Mouse (Mus musculus): ENCODE data around the gene Tmem222. TPM values are rescaled to one million over a fixed set of nuclear protein-coding genes. Genes with fewer than 3 reads are reported as not detected.
A peak's percentile ranks its signal among the peaks of the same experiment; 100 is the strongest.

Gene Tmem222
- polyA plus RNA-seq, 1 experiment from 2014 or later: 77.7 TPM

DNA sequence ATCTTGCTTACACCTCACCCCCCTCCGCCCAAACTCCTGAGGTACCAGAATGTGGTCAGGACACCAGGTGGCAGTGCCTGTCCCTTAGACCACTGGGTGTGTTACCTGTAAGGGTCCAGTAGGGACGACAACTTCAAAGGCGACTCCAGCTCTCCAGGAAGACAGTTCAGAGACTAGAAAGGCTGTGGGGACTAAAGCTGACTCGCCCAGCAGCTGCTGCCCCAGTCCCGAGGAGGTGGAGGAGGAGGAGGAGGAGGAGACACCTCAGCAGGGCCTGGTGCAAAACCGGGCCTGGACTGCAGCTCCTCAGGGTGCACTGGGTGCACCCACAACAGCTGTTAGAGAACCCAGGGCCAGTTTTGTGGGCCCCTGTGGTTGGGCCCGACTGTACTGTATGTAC, 14.7 kb downstream of the Tmem222 start, which contains the start of gene Sytl1:
Gene Sytl1 (minus strand): TSS at position 232 of the 400 bp plus-strand sequence.
- H3K27ac ChIP-seq: no peak within 1 kb of the TSS
- peaks cover 45% of the 10 kb centered on the region for H3K36me3 ChIP-seq
- WGBS: 43% methylated on average over 7 of the region's 7 CpGs
- no peak within 1 kb of the TSS for H3K4me3 ChIP-seq
- H3K4me1 ChIP-seq: no peaks in the 10 kb centered on the region
- H3K4me2 ChIP-seq (replicated peaks): no peak within 1 kb of the TSS
- H3K9ac ChIP-seq: no peak within 1 kb of the TSS
- 0 out of 2 replicates have a peak, but pooled peaks cover 7% of the 10 kb centered on the region for H3K9me3 ChIP-seq (replicated peaks)
- ATAC-seq (ENCODE audit: low FRiP score): no peak
- H3K27me3 ChIP-seq: peaks cover 6% of the 10 kb centered on the region

DNA sequence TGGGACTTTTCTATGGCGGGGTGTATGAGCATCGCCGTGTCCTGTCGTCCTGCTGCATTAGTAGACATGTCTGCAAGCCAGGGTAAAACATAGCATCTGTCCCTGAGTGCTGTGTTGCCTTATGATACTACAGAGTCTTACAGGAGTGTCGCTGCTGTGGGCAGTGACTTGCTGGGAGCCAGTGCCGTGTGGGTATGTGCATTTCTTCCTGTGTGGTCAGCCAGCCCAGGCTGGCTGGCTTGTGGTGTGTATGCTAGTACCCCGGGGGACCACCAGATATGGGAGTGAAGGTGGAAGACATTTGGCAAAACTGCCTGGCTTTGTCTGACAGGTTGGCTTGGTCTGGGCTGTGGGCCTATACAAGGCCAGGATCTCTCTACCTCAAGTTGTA, 15.2 kb downstream of the Tmem222 start:
- peaks cover 40% of the 10 kb centered on the region for H3K36me3 ChIP-seq
- WGBS: 65% methylated on average over 7 of the region's 7 CpGs
- H3K9ac ChIP-seq: no peak overlapping the region
- no peak overlapping the region for H3K4me2 ChIP-seq (replicated peaks)
- peaks cover 11% of the 10 kb centered on the region for H3K27me3 ChIP-seq
- no peak for ATAC-seq (ENCODE audit: low FRiP score)
- H3K9me3 ChIP-seq (replicated peaks): 0 out of 2 replicates have a peak, but pooled peaks cover 7% of the 10 kb centered on the region
- H3K4me3 ChIP-seq: no peak overlapping the region
- no peak overlapping the region for H3K27ac ChIP-seq
- H3K4me1 ChIP-seq: no peaks in the 10 kb centered on the region

DNA sequence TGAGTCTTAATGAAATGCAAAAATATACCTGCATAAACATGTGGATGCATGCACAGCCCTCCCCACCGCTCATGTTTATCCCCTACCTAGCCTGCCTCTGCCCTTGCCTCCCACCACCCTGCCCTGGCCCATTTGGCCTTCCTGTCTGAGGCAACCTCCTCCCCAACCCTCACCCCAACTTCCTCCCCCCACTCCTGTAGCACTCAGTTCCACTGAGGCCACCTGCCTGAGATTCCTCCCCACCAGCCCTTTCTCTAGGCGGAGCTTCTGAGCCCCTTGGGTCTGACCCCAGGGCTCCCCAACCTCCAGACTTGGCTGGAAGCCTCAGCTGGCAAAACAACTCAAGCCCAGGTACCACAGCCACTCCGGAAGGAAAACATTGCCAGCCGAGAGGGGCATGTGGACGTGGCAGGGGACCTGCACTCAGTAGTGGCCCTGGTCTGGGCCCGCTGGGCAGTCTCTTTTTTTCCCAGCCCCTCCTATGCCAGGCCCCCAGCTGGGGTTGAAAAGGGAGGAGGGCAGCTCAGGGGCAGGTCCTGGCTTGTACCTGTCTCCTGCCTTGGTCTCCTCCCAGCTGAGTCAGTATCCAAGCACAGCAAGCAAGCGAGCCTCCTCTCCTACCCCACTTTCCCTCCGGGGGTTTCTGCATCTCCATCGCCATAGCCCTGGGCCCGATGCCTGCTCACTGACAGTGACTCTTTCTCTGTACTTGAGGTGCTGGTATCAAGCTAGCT, 15.8 kb downstream of the Tmem222 start:
- H3K36me3 ChIP-seq: peaks cover 35% of the 10 kb centered on the region
- H3K27me3 ChIP-seq: peaks cover 17% of the 10 kb centered on the region
- 46% methylated on average over 10 of the region's 10 CpGs for WGBS
- no peak overlapping the region for H3K4me2 ChIP-seq (replicated peaks)
- H3K9ac ChIP-seq: no peak overlapping the region
- H3K9me3 ChIP-seq (replicated peaks): 0 out of 2 replicates have a peak, but pooled peaks cover 7% of the 10 kb centered on the region
- no peak overlapping the region for H3K4me3 ChIP-seq
- ATAC-seq (ENCODE audit: low FRiP score): no peak
- no peaks in the 10 kb centered on the region for H3K4me1 ChIP-seq
- H3K27ac ChIP-seq: no peak overlapping the region

DNA sequence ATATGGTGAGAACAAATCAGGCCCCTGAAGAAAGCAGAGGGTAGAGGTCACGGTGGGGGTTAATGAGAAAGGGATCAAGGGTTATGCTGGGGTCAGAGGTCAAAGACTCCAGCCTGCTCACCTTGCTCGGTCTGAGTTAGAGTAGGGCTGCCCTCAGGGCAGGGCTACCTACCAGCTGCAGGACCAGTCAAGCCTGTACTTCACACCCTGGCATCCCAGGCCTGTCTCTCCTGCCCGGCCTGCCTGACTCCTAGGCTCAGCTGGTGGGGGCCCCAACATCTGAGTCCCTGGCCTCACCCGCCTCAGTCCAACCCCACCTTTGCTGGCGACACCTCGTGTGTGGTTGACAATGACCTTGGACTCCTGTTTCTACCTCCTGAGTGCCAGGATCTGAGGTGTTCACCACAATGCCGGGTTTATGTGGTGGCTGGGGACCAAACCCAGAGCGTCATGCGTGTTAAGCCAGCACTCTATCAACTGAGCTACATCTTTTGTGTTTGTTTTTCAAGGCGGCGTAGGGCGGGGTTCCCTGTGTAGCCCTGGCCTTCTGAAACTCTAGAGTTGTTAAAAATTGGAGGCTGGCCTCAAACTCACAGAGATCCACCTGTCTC, 19.7 kb downstream of the Tmem222 start:
- Histone ChIP-seq H3K4me3 (no peak overlapping the region), H3K9me3 (replicated peaks) (no peaks in the 10 kb centered on the region), H3K4me1 (no peaks in the 10 kb centered on the region), H3K4me2 (replicated peaks) (no peak overlapping the region), H3K9ac (no peak overlapping the region), H3K36me3 (no peaks in the 10 kb centered on the region), H3K27ac (no peak overlapping the region), H3K27me3 (peaks cover 50% of the 10 kb centered on the region)
- WGBS: 74% methylated on average over 12 of the region's 12 CpGs
- ATAC-seq (ENCODE audit: low FRiP score): no peak

DNA sequence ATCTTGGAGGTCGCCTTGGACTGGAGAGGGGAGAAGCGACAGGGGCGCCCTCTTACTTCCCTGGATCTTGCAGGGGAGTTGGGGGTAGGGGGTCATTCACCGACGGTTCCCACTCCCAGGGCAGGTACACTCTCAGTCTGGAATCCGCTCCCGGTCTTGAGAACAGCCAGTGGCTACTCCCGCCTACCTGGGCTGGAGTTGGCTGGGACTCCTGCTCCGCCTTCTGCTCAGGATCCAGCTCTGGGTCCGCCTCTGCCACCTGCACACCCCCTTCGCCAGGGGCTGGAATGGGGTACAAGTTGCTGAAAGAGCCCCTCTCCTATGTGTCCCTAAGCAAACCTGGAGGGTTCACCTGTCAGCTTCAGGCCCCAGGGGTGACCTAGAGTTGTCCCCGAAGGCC, 20.4 kb downstream of the Tmem222 start:
- 31% methylated on average over 12 of the region's 12 CpGs for WGBS
- no peak overlapping the region for H3K27ac ChIP-seq
- no peak for ATAC-seq (ENCODE audit: low FRiP score)
- H3K4me2 ChIP-seq (replicated peaks): 0 out of 2 replicates have a peak overlapping the region, but pooled peaks have one; percentile 13
- no peak overlapping the region for H3K4me3 ChIP-seq
- no peaks in the 10 kb centered on the region for H3K4me1 ChIP-seq
- H3K27me3 ChIP-seq: peaks cover 56% of the 10 kb centered on the region
- no peaks in the 10 kb centered on the region for H3K36me3 ChIP-seq
- H3K9ac ChIP-seq: no peak overlapping the region
- H3K9me3 ChIP-seq (replicated peaks): no peaks in the 10 kb centered on the region

- WGBS: 19% methylated on average over 24 of the region's 24 CpGs
- peaks cover 61% of the 10 kb centered on the region for H3K27me3 ChIP-seq
- no peak overlapping the region for H3K4me3 ChIP-seq
- no peak overlapping the region for H3K27ac ChIP-seq
- no peaks in the 10 kb centered on the region for H3K9me3 ChIP-seq (replicated peaks)
- ATAC-seq (ENCODE audit: low FRiP score): no peak
- no peaks in the 10 kb centered on the region for H3K4me1 ChIP-seq
- 0 out of 2 replicates have a peak overlapping the region, but pooled peaks have one; percentile 13 for H3K4me2 ChIP-seq (replicated peaks)
- no peaks in the 10 kb centered on the region for H3K36me3 ChIP-seq
- no peak overlapping the region for H3K9ac ChIP-seq
Measured at GRCm38 (mm10) chr4:133256820-133257219, 20.8 kb downstream of the Tmem222 start.

- Histone ChIP-seq H3K9ac (no peak overlapping the region), H3K4me1 (peaks cover 14% of the 10 kb centered on the region), H3K27me3 (peaks cover 72% of the 10 kb centered on the region), H3K4me3 (no peak overlapping the region), H3K27ac (no peak overlapping the region), H3K36me3 (no peaks in the 10 kb centered on the region), H3K9me3 (replicated peaks) (no peaks in the 10 kb centered on the region), H3K4me2 (replicated peaks) (no peak overlapping the region)
- WGBS: 67% methylated on average over 6 of the region's 6 CpGs
- ATAC-seq (ENCODE audit: low FRiP score): no peak
Measured at GRCm38 (mm10) chr4:133255392-133255791, 22.2 kb downstream of the Tmem222 start.

DNA sequence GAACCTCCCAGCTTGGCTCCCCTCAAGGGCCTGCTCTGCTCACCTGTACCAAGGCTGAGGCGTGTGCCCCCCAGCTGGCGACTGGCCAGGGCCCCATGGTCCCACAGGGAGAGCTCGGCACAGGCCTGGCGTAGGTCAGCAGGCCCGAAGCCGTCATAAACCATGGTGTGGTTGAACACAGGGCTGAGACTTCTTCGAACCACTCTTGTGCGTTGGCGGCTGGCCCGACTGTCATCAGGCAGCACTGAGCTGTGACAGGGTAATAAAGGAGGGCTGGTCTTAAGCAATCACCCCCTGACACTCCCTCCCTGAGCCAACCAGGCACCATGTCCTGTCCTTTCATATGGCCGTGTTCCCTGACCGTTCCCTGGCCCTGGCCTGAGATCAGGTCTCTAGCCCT, 24.2 kb downstream of the Tmem222 start:
- no peak overlapping the region for H3K9ac ChIP-seq
- H3K9me3 ChIP-seq (replicated peaks): no peaks in the 10 kb centered on the region
- no peaks in the 10 kb centered on the region for H3K36me3 ChIP-seq
- H3K4me3 ChIP-seq: no peak overlapping the region
- H3K27me3 ChIP-seq: peaks cover 90% of the 10 kb centered on the region
- no peak overlapping the region for H3K27ac ChIP-seq
- H3K4me1 ChIP-seq: peaks cover 15% of the 10 kb centered on the region
- no peak overlapping the region for H3K4me2 ChIP-seq (replicated peaks)
- ATAC-seq (ENCODE audit: low FRiP score): no peak
- 82% methylated on average over 12 of the region's 12 CpGs for whole genome bisulfite sequencing

GRCm38 (mm10) chr4:133252089-133252488, 25.5 kb downstream of the Tmem222 start:
- WGBS: 36% methylated on average over 4 of the region's 4 CpGs
- Histone ChIP-seq H3K27ac (no peak overlapping the region), H3K4me3 (no peak overlapping the region), H3K36me3 (no peaks in the 10 kb centered on the region), H3K9ac (no peak overlapping the region), H3K4me1 (peaks cover 15% of the 10 kb centered on the region), H3K4me2 (replicated peaks) (no peak overlapping the region), H3K27me3 (peaks cover 92% of the 10 kb centered on the region), H3K9me3 (replicated peaks) (no peaks in the 10 kb centered on the region)
- ATAC-seq (ENCODE audit: low FRiP score): no peak

DNA sequence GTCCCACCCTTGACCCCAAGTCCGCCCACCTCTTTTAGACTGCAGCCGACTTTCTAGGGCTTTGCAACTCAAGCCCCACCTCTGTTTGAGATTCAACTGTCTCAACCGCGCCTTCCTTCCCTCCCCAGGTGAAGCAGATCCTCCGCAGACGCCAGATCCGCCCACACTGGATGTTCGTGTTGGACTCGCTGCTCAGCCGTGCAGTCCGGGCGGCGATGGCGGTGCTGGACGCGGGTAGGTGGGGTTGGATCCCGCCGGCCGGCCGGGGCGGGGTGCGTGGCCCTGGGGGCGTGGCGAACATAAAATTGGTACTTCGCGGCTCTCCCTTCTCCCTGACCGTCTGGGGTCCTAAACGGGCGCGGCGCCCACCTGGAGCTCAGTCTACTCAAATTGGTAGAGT, 26.4 kb downstream of the Tmem222 start:
- Histone ChIP-seq H3K27me3 (peaks cover 92% of the 10 kb centered on the region), H3K27ac (no peak overlapping the region), H3K9ac (peak overlapping the region; percentile 47; the same call in 1 of the 2 replicates), H3K36me3 (no peaks in the 10 kb centered on the region), H3K4me2 (replicated peaks) (peak overlapping the region; percentile 58), H3K4me3 (peak overlapping the region; percentile 33), H3K4me1 (peaks cover 15% of the 10 kb centered on the region), H3K9me3 (replicated peaks) (no peaks in the 10 kb centered on the region)
- ATAC-seq (ENCODE audit: low FRiP score): no peak
- WGBS: under 1% methylated on average over 31 of the region's 31 CpGs

DNA sequence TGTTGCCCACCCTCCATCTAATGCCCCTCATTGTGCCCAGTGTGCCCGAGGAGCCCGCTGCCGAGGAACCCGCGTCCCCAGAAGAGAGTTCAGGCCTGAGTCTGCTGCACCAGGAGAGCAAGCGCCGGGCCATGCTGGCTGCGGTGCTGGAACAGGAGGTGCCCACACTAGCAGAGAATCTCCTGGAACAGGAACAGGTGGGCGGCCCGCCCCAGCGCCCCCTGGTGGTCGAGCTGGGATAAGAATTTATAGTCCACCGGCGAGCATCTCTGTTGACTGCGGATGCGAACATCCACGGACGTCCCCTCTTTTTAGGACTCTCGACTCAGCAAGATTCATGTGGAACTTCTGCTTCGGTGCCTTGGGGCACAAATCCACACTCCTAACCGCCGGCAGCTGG, 27.0 kb downstream of the Tmem222 start:
- Histone ChIP-seq H3K9me3 (replicated peaks) (no peaks in the 10 kb centered on the region), H3K4me3 (peak overlapping the region; percentile 33), H3K27ac (no peak overlapping the region), H3K4me1 (peaks cover 15% of the 10 kb centered on the region), H3K9ac (peak overlapping the region; percentile 43; the same call in 1 of the 2 replicates), H3K36me3 (no peaks in the 10 kb centered on the region), H3K27me3 (peaks cover 92% of the 10 kb centered on the region), H3K4me2 (replicated peaks) (peak overlapping the region; percentile 58)
- ATAC-seq (ENCODE audit: low FRiP score): no peak
- WGBS: 3% methylated on average over 22 of the region's 22 CpGs

- no peak for ATAC-seq (ENCODE audit: low FRiP score)
- H3K27me3 ChIP-seq: peaks cover 97% of the 10 kb centered on the region
- H3K9ac ChIP-seq: no peak overlapping the region
- no peak overlapping the region for H3K4me2 ChIP-seq (replicated peaks)
- no peak overlapping the region for H3K4me3 ChIP-seq
- peaks cover 18% of the 10 kb centered on the region for H3K4me1 ChIP-seq
- no peaks in the 10 kb centered on the region for H3K36me3 ChIP-seq
- H3K27ac ChIP-seq: no peak overlapping the region
- H3K9me3 ChIP-seq (replicated peaks): no peaks in the 10 kb centered on the region
- WGBS: 78% methylated on average over 13 of the region's 13 CpGs
Measured at GRCm38 (mm10) chr4:133247806-133248449, 29.7 kb downstream of the Tmem222 start.

All from hindbrain, embryonic 12.5 days (tissue).